Mouse (Mus musculus) heart, embryonic 11.5 days (tissue): Measurements from ENCODE around the gene Zfp970. TPM values are rescaled to one million over a fixed set of nuclear protein-coding genes. Genes with fewer than 3 reads are reported as not detected.
A peak's percentile ranks its signal among the peaks of the same experiment; 100 is the strongest.
"Not testable (repeated sequence)": the region's sequence is repeated elsewhere in the genome, so short reads cannot be mapped to it uniquely, and the experiment has no call there.

Experiments used
- ATAC-seq: fragments of 200-750 bp; cut with Nextera tagmentation; replicated peaks from 2 replicates; pipeline ENCODE4 v1.8.0; 2017; ENCODE audit warnings: moderate library complexity; ENCODE audit not compliant: insufficient number of reproducible peaks, low FRiP score, low TSS enrichment
- H3K27ac ChIP-seq: fragments of 300-500 bp; sonication (generic); 2 replicates; pipeline ENCODE4 v1.5.1; 2014; ENCODE audit warnings: mild to moderate bottlenecking, low read depth, low read length
- H3K27me3 ChIP-seq: fragments of 300-500 bp; sonication (generic); 2 replicates; pipeline ENCODE4 v1.6.1; 2014; ENCODE audit warnings: mild to moderate bottlenecking, low read length, mixed read lengths; ENCODE audit not compliant: control insufficient read depth, insufficient read depth
- H3K36me3 ChIP-seq: fragments of 300-500 bp; sonication (generic); 2 replicates; pipeline ENCODE4 v1.6.1; 2014; ENCODE audit warnings: mild to moderate bottlenecking, low read length, moderate library complexity, mixed read lengths; ENCODE audit not compliant: control insufficient read depth, insufficient read depth
- H3K4me1 ChIP-seq: fragments of 300-500 bp; sonication (generic); 2 replicates; pipeline ENCODE4 v1.6.1; 2014; ENCODE audit warnings: low read length; ENCODE audit not compliant: control insufficient read depth, insufficient read depth
- H3K4me2 ChIP-seq: fragments of 300-500 bp; sonication (generic); 2 replicates; pipeline ENCODE4 v1.6.1; 2014; ENCODE audit warnings: mild to moderate bottlenecking, moderate library complexity
- H3K4me3 ChIP-seq: fragments of 300-500 bp; sonication (generic); 2 replicates; pipeline ENCODE4 v1.5.1; 2014; ENCODE audit warnings: low read depth, low read length
- H3K9ac ChIP-seq: fragments of 300-500 bp; sonication (generic); 2 replicates; pipeline ENCODE4 v1.6.1; 2014; ENCODE audit warnings: mild to moderate bottlenecking, low read depth, low read length, moderate library complexity
- H3K9me3 ChIP-seq: fragments of 300-500 bp; sonication (generic); replicated peaks from 2 replicates; pipeline ENCODE4 v1.6.1; 2016; ENCODE audit warnings: low read length; ENCODE audit not compliant: control insufficient read depth
- WGBS: fragments of 180-500 bp; shearing (Covaris S2); extraction: QIAGEN DNeasy Blood & Tissue Kit; methylation state at CpG from one replicate; pipeline ENCODE4 v1.1.7; 2014; ENCODE audit not compliant: insufficient replicate concordance; 5-methylcytosine and 5-hydroxymethylcytosine counted together
- polyA plus RNA-seq: library from polyadenylated mRNA; unstranded; fragments of >200 nt; fragmentation: Nextera tagmentation; extraction: Ambion mirVana; gene quantifications from 2 replicates; pipeline ENCODE4 v1.2.1, GENCODE M21; 2014

Gene Zfp970
- 13.6 and 16.0 TPM in 2 replicates for polyA plus RNA-seq

DNA sequence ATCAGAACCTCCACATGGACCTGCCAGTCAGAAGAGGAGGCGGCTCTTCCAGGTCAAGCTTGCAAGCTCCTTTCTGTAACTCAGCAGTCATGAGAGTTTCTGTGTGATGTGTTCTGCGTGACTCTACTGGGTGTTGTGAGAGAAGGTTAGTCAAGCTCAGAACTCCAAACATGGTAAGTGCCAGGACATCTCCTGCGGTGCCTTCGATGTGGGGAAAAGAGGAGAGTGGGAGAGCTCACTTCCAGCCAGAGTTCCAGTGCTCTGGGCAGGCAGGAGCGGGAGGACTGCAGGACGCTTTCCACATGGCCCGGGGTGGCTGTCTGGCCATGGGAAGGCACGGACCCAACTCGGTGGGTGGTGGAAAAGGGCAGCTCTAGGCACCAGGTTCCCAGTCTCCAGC, at the start of gene Zfp970:
Zfp970 (plus strand) TSS at position 58 of the 400 bp plus-strand sequence.
- WGBS: 1% methylated on average over 8 of the region's 9 CpGs
- not testable (repeated sequence) for H3K36me3 ChIP-seq, H3K27me3 ChIP-seq, H3K4me1 ChIP-seq, ATAC-seq, H3K9ac ChIP-seq, H3K27ac ChIP-seq, H3K9me3 ChIP-seq
- peak within 1 kb of the TSS; percentile 44 for H3K4me3 ChIP-seq
- H3K4me2 ChIP-seq: peak within 1 kb of the TSS; percentile 52

GRCm38 (mm10) chr2:177468222-177468621, 3.7 kb downstream of the Zfp970 start:
- ATAC-seq: not testable (repeated sequence)

DNA sequence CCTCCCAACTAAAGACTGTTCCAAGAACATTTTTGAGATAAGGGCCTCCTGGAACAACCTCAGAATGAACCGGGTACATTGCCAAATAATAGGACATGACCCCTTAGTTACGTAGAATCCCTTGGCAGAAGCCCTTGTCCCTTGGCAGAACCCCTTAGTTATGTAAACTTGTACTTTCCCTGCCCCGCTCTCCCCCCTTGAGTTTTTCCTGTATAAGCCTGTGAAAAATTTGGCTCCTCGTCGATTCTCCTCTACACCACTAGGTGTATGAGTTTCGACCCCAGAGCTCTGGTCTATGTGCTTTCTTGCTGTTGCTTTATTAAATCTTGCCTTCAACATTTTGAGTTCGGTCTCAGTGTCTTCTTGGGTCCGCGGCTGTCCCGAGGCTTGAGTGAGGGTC, 7.7 kb downstream of the Zfp970 start:
- not testable (repeated sequence) for H3K4me2 ChIP-seq, H3K9ac ChIP-seq, ATAC-seq, H3K27me3 ChIP-seq, H3K4me3 ChIP-seq, H3K4me1 ChIP-seq, H3K36me3 ChIP-seq, H3K27ac ChIP-seq, H3K9me3 ChIP-seq
- 95% methylated on average over 5 of the region's 10 CpGs for WGBS

More at GRCm38 (mm10) chr2:177468222-177468621, 3.7 kb downstream of the Zfp970 start:
- H3K36me3 ChIP-seq, H3K4me3 ChIP-seq, H3K4me1 ChIP-seq, H3K27me3 ChIP-seq, H3K4me2 ChIP-seq, H3K9me3 ChIP-seq, H3K27ac ChIP-seq, H3K9ac ChIP-seq: not testable (repeated sequence)

GRCm38 (mm10) chr2:177481971-177482370, 17.4 kb downstream of the Zfp970 start:
- not testable (repeated sequence) for H3K27me3 ChIP-seq, H3K9me3 ChIP-seq, H3K36me3 ChIP-seq, H3K27ac ChIP-seq, H3K4me1 ChIP-seq, H3K9ac ChIP-seq, ATAC-seq, H3K4me3 ChIP-seq, H3K4me2 ChIP-seq
- 81% methylated on average over 1 of the region's 1 CpGs for WGBS

DNA sequence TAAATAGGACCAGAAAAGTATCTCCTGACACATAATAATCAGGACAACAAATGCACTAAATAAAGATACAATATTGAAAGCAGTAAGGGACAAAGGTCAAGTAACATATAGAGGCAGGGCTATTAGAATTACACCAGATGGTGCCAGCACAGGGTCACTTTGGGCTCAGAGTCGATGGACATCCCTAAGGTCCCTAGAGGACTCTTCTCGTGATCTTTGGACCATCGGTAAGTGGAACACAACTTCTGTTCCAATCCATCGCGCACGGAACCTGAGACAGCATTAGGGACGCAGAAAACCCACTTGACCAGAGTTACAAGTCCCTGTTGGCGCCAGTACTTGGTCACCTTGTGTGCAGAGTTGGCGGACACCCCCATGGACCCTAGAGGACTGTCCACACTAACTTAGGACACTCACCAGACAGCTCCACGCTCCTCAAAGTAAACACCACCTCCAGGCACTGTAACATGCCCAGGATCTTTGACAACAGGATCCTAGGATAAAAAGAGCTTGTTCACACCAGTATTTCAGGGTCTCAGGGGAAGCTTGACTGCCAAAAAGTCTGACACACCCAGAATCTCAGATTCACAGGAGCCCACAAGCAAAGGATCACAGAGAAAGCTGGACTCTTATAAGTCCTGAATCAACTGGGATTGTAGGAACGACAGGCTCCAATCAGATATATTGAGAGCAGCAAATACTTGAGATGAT, 18.9 kb downstream of the Zfp970 start:
- not testable (repeated sequence) for H3K36me3 ChIP-seq, H3K27me3 ChIP-seq, H3K4me1 ChIP-seq, H3K9me3 ChIP-seq, H3K4me2 ChIP-seq, H3K9ac ChIP-seq, ATAC-seq, H3K4me3 ChIP-seq, H3K27ac ChIP-seq
- 82% methylated on average over 11 of the region's 11 CpGs for WGBS

DNA sequence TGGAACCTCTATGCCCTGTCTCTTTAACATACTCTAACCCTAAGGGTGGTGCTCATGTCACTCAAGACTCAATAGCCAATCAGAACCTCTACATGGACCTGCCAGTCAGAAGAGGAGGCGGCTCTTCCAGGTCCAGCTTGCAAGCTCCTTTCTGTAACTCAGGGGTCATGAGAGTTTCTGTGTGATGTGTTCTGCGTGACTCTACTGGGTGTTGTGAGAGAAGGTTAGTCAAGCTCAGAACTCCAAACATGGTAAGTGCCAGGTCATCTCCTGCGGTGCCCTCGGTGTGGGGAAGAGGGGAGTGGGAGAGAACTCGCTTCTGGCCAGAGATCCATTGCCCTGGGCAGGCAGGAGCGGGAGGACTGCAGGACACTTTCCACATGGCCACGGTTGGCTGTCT, 33.5 kb downstream of the Zfp970 start, which contains the start of gene Gm14403:
Gm14403 (plus strand) TSS at position 149 of the 400 bp plus-strand sequence.
- not testable (repeated sequence) for H3K9me3 ChIP-seq, H3K27ac ChIP-seq, H3K36me3 ChIP-seq, H3K4me1 ChIP-seq, ATAC-seq, H3K9ac ChIP-seq, H3K27me3 ChIP-seq
- WGBS: 1% methylated on average over 7 of the region's 7 CpGs
- Histone ChIP-seq H3K4me2 (peak within 1 kb of the TSS; percentile 47), H3K4me3 (peak within 1 kb of the TSS; percentile 46)

DNA sequence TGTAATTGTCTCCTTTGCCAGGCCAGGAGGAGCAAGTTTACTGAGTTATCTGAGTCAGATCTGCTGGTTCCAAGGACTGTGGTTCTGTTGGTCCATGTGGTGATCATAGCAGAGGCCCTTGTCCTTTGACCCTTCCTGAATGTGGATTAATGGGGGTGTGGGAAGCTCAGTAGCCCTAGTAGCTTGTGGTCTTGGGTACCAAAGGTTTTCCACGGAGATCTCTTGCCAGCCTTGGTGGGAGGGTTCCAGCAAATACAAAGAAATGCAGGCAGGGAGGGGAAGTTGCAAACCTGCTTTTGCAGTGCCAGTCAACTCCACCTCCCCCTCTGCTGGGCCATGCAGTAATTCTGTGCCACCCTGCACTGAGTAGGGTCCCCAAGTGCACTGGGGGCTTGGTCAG, 34.6 kb downstream of the Zfp970 start:
- ATAC-seq, H3K4me1 ChIP-seq, H3K27me3 ChIP-seq, H3K4me2 ChIP-seq, H3K4me3 ChIP-seq, H3K9me3 ChIP-seq, H3K9ac ChIP-seq, H3K27ac ChIP-seq, H3K36me3 ChIP-seq: not testable (repeated sequence)
- 48% methylated on average over 1 of the region's 1 CpGs for WGBS

- H3K27me3 ChIP-seq, H3K4me3 ChIP-seq, H3K4me2 ChIP-seq, H3K27ac ChIP-seq, H3K9me3 ChIP-seq, H3K9ac ChIP-seq, H3K36me3 ChIP-seq, ATAC-seq, H3K4me1 ChIP-seq: not testable (repeated sequence)
- 73% methylated on average over 1 of the region's 1 CpGs for WGBS
Observed at GRCm38 (mm10) chr2:177505211-177505719, 40.7 kb downstream of the Zfp970 start.

DNA sequence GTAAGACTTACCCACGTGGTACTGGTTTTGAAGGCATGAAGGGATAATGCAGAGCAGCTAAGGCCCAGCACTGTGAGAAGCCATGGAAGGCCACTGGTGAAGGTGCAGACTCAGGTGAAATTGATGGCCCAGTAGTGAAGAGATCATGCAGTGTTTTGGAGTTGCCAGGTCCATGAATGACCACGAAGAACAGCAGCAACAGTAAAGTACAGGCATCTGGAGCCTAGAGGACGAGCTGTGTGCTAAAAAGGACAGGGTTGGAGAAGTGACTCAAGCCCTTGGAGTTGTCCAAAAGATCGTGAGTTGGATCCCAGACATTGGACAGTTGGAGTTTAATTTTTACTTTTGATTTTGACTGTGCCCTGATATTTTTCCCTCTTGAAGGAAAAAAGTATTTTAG, 46.8 kb downstream of the Zfp970 start:
- not testable (repeated sequence) for ATAC-seq, H3K27me3 ChIP-seq, H3K36me3 ChIP-seq, H3K9me3 ChIP-seq, H3K9ac ChIP-seq, H3K4me1 ChIP-seq, H3K4me3 ChIP-seq, H3K4me2 ChIP-seq, H3K27ac ChIP-seq
- WGBS: 68% methylated on average over 4 of the region's 4 CpGs
